Mouse (Mus musculus): ENCODE results near the gene Fam98a. TPM values are rescaled to one million over a fixed set of nuclear protein-coding genes. Genes with fewer than 3 reads are reported as not detected.

Gene Fam98a
- polyA plus RNA-seq (2012; rRNA removed): 45.0 and 45.2 TPM in 2 replicates

DNA sequence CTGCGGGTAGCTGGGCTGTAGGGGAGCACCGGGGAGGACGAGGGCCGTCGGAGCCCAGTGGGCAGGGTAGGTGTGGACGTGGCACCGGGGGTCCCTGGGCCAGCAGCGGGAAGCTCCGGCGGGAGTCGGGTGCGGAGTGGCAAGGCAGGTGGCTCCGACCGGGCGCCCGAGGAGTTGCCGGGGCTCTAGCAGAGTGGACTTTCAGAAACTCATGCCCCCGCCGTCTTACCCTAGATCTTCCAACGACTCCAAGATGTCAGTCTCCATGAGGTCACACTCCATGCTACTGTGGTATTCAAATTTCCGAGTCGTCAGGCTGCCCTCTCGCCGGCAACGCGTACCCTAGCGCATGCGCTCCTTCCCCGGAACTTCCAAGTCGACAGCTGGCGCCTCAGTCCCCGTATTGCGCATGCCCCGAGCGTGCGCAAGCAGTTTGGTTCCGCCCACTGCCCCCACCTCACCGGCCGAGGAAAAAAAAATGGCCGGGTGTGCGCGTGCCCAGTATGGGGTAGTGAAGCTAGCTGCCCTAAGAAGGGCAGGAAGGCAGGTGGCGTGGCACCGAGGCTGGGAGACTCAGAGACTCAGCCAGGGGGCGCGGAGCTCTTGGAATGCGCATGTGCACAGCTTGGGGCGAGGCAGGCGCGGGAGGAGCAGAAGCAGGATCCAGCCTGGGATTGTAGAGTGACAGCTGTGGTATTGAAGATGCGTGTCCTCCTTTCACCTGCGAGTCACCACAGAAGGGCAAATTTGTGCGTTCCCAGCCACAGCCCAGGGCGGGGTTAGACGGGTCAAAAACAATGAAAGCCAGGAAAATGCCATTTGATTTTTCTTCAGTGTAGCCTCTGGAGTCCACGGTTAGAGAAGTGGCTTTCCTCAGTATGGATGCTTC is at the start of gene Fam98a:
Gene Fam98a, minus strand, starts transcription at position 435 of the 889 bp plus-strand sequence.
- peak within 1 kb of the TSS; percentile 46 for H3K4me3 ChIP-seq (ENCODE audit: insufficient read depth, low read length)
- TF ChIP-seq CTCF (IDR thresholded peaks at IDR 0.05; ENCODE audit: extremely low read depth, insufficient read depth, low read length) (peak; percentile 46), POLR2A (IDR thresholded peaks at IDR 0.05; ENCODE audit: extremely low read depth, insufficient read depth, low read length) (peak; percentile 86)
- H3K27ac ChIP-seq (ENCODE audit: insufficient read depth, low read length): no peak within 1 kb of the TSS
- peaks cover 5% of the 10 kb centered on the region; the same call in 1 of the 2 replicates for H3K4me1 ChIP-seq (ENCODE audit: control insufficient read depth, insufficient read depth, low read length)

DNA sequence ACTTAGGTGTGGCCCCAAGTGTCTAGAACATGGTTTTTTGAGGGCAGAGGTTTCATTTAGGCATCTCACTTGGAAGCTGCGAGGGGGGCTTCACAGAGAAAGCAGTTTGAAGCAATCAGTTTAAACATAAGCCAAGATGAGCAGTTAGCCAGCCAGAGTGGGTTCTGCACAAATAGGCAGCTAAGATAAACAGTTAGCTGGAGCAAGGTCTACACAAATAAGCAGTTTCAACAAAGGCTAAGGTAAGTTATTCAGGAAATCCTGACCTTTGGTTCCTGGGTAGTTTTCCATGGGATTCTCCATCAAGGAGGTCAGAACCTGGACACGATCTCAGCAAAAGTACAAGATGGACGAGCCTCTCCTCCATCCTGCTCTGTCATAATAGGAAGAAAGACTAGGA is 46.9 kb upstream of the Fam98a start:
- TF ChIP-seq CTCF (IDR thresholded peaks at IDR 0.05; ENCODE audit: extremely low read depth, insufficient read depth, low read length) (no peak), POLR2A (IDR thresholded peaks at IDR 0.05; ENCODE audit: extremely low read depth, insufficient read depth, low read length) (no peak)
- no peak overlapping the region for H3K4me3 ChIP-seq (ENCODE audit: insufficient read depth, low read length)
- no peaks in the 10 kb centered on the region for H3K4me1 ChIP-seq (ENCODE audit: control insufficient read depth, insufficient read depth, low read length)
- no peak overlapping the region for H3K27ac ChIP-seq (ENCODE audit: insufficient read depth, low read length)

DNA sequence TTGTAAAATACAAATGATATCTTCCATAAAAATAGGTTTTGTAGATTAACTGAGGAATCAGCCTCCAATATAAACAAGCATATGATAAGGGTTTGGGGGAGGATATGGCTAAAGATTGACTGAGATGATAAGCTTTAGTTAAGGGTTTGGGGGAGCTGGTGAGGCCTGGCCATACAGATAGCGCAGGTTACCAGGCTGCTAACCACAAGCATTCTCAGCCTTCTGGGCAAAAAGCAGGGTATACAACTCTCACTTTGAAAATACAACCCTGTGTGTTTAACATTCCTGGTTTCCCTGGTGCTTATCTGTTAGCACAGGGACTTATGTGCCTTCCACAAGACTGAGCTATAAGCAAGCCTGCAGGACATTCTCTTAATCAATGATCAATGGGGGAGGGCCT is 31.0 kb upstream of the Fam98a start:
- no peak for TF ChIP-seq CTCF (IDR thresholded peaks at IDR 0.05; ENCODE audit: extremely low read depth, insufficient read depth, low read length)
- no peak for TF ChIP-seq POLR2A (IDR thresholded peaks at IDR 0.05; ENCODE audit: extremely low read depth, insufficient read depth, low read length)
- H3K4me3 ChIP-seq (ENCODE audit: insufficient read depth, low read length): no peak overlapping the region

DNA sequence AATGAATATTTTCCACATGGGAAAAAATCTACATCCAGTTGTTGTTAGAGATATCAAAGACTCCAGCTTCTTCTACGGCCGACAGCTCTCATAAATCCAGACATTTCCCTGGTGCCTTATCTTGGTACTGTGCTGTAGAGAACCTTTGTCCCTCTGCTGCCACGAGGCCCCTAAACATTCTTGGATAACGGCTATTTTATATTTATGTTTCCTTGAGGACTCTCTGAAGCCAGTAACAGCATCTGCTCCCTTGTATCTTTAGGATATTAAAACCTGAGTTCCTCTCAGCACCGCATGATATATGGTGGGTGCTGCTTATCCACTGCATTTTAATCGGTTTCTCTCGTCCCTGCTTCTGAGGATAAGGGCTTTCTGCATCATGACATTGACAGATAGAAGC is 23.9 kb upstream of the Fam98a start:
- H3K4me1 ChIP-seq (ENCODE audit: control insufficient read depth, insufficient read depth, low read length): no peaks in the 10 kb centered on the region
- H3K27ac ChIP-seq (ENCODE audit: insufficient read depth, low read length): no peak overlapping the region
- no peak overlapping the region for H3K4me3 ChIP-seq (ENCODE audit: insufficient read depth, low read length)
- no peak for TF ChIP-seq CTCF (IDR thresholded peaks at IDR 0.05; ENCODE audit: extremely low read depth, insufficient read depth, low read length)
- TF ChIP-seq POLR2A (IDR thresholded peaks at IDR 0.05; ENCODE audit: extremely low read depth, insufficient read depth, low read length): no peak

More for the DNA sequence above, 31.0 kb upstream of the Fam98a start:
- Histone ChIP-seq H3K27ac (ENCODE audit: insufficient read depth, low read length) (no peak overlapping the region), H3K4me1 (ENCODE audit: control insufficient read depth, insufficient read depth, low read length) (no peaks in the 10 kb centered on the region)

DNA sequence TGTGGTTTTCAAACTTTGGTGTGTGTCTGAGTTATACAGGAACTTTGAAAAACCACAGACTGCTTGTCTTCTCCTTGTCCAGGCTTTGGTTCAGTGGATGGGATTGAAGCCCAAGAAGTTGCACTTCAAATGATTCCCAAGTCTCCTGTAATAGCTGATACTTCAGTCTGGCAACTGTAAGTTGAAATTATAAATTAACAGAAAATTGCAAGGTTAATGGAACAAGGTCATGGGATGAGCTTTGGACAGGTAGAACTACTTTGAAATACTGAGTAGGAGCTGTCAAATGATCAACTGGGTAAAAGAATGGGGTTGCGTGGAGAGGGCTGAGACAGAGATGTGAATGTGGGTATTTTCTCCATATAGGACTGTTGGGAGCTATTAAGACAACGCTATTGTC is 6.3 kb upstream of the Fam98a start:
- H3K4me3 ChIP-seq (ENCODE audit: insufficient read depth, low read length): no peak overlapping the region
- no peak overlapping the region for H3K27ac ChIP-seq (ENCODE audit: insufficient read depth, low read length)
- no peaks in the 10 kb centered on the region for H3K4me1 ChIP-seq (ENCODE audit: control insufficient read depth, insufficient read depth, low read length)
- TF ChIP-seq CTCF (IDR thresholded peaks at IDR 0.05; ENCODE audit: extremely low read depth, insufficient read depth, low read length) (no peak), POLR2A (IDR thresholded peaks at IDR 0.05; ENCODE audit: extremely low read depth, insufficient read depth, low read length) (no peak)

DNA sequence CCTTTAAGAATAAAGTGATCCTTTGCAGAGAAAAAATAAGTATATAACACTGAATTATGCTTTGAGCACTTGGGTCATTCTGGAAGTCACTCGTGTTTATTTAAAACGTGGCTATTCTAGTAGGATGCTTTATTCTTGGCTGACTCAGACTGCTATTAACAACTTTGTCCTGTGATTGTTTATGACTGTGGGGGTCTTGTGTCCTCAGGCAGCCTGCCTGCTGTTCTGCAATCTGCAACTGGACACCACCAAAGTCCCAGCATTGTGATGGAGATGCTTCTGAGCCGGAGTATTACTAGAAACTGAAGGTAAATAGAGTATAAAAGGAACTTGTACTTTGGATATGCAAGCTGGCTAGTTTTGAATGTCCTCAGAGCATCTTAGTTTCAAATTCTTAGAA is 5.3 kb upstream of the Fam98a start:
- TF ChIP-seq POLR2A (IDR thresholded peaks at IDR 0.05; ENCODE audit: extremely low read depth, insufficient read depth, low read length) (no peak), CTCF (IDR thresholded peaks at IDR 0.05; ENCODE audit: extremely low read depth, insufficient read depth, low read length) (no peak)
- Histone ChIP-seq H3K4me1 (ENCODE audit: control insufficient read depth, insufficient read depth, low read length) (no peaks in the 10 kb centered on the region), H3K27ac (ENCODE audit: insufficient read depth, low read length) (no peak overlapping the region), H3K4me3 (ENCODE audit: insufficient read depth, low read length) (no peak overlapping the region)

DNA sequence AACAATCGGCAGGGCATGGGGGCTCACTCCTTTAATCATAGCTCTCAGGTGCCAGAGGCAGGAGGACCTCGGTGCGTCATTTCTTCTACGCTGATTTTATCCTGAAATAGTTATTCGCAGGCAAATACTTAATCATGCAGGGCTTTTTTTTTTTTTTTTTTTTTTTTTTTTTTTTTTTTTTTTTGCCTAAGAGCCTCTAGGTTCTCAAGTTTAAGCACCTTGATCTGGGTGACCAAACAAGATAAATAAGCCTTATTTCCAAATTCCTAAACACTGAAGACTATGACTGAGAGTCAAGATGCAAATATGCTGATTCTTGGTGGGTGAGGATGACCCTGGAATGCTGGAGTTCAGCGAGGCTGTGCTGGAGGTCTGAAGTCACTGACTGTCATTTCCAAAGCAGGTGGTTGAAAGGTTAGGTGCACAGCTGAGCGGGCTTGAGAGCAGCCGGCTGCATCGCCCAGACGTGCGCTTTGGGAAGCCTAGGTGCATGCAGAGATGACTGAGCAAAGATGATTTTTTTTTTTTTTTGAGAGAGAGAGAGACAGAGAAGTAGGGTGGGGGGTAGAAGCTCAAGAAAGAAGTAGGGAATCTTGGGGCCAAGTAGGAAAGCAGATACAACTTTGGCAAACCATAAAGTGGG is 854 bp downstream of the Fam98a start:
- H3K4me3 ChIP-seq (ENCODE audit: insufficient read depth, low read length): peak overlapping the region; percentile 46
- no peak overlapping the region for H3K27ac ChIP-seq (ENCODE audit: insufficient read depth, low read length)
- TF ChIP-seq CTCF (IDR thresholded peaks at IDR 0.05; ENCODE audit: extremely low read depth, insufficient read depth, low read length): no peak
- TF ChIP-seq POLR2A (IDR thresholded peaks at IDR 0.05; ENCODE audit: extremely low read depth, insufficient read depth, low read length): no peak
- H3K4me1 ChIP-seq (ENCODE audit: control insufficient read depth, insufficient read depth, low read length): peaks cover 5% of the 10 kb centered on the region; the same call in 1 of the 2 replicates

DNA sequence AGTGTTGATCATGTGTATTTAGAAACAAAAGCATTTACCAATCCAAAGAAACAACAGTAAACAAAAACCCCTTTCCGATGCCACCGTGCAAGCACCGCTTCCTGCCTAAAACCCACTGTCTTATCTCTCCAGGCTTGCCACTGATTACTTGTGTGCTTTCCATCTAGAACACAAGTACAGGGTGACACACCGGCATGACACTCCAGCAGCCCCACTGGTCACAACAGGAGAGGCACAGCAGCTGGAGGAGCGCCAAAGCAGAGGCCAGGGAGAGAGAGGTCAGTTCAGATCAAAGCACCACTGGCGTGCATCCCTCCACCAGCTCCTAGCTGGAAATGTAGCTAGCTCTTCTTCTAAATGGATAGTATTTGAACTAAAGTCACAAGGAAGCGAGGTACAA is 7.5 kb downstream of the Fam98a start:
- H3K27ac ChIP-seq (ENCODE audit: insufficient read depth, low read length): no peak overlapping the region
- TF ChIP-seq POLR2A (IDR thresholded peaks at IDR 0.05; ENCODE audit: extremely low read depth, insufficient read depth, low read length) (no peak), CTCF (IDR thresholded peaks at IDR 0.05; ENCODE audit: extremely low read depth, insufficient read depth, low read length) (no peak)
- no peaks in the 10 kb centered on the region; the same call in 1 of the 2 replicates for H3K4me1 ChIP-seq (ENCODE audit: control insufficient read depth, insufficient read depth, low read length)
- no peak overlapping the region for H3K4me3 ChIP-seq (ENCODE audit: insufficient read depth, low read length)

DNA sequence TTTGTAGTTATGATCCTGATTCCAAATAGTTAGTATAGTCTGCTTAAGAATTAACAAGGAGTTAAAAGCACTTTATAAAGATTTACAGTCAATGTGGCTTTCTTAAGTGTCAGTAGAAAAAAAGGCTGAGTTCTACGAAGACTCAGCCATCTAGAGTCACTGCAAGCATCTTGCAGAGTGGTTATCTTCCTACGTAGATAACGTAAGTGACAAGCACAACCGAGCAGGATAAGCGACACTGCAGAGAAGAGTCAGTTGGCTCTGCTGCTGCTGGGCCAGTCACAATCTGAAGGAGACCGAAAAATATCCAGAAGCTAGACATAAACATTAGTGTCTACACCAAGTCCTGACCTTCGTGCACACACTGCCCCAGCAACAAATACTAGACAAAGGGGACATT is 8.3 kb downstream of the Fam98a start:
- Histone ChIP-seq H3K4me3 (ENCODE audit: insufficient read depth, low read length) (no peak overlapping the region), H3K27ac (ENCODE audit: insufficient read depth, low read length) (no peak overlapping the region), H3K4me1 (ENCODE audit: control insufficient read depth, insufficient read depth, low read length) (no peaks in the 10 kb centered on the region; the same call in 1 of the 2 replicates)
- TF ChIP-seq POLR2A (IDR thresholded peaks at IDR 0.05; ENCODE audit: extremely low read depth, insufficient read depth, low read length): no peak
- TF ChIP-seq CTCF (IDR thresholded peaks at IDR 0.05; ENCODE audit: extremely low read depth, insufficient read depth, low read length): no peak

All from cortical plate, adult 2 months (tissue).